In genomic region chr5:105519096-105519975, GRCm38 (mm10) we compare ENCODE assay signal across 8 mouse cellular contexts. TPM values are rescaled to one million over a fixed set of nuclear protein-coding genes. Genes with fewer than 3 reads are reported as not detected.
DNase-seq lines count a peak whose midpoint lies in the region; ATAC-seq and TF ChIP-seq lines count a peak whose summit lies in the region.

Lrrc8c (plus strand) TSS chr5:105519388.

- peak within 1 kb of the TSS; percentile 88 for H3K9ac ChIP-seq in hindbrain, embryonic 11.5 days (ENCODE audit: low read depth, low read length)

- peak within 1 kb of the TSS; percentile 78 for H3K4me3 ChIP-seq in hindbrain, embryonic 11.5 days (ENCODE audit: low read depth, low read length)

- no peaks in the 10 kb centered on the region for H3K27me3 ChIP-seq in Patski
- H3K27me3 ChIP-seq in hindbrain, embryonic 11.5 days (ENCODE audit: control insufficient read depth, insufficient read depth, low read length) = peaks cover 3% of the 10 kb centered on the region; the same call in 1 of the 2 replicates

- H3K36me3 ChIP-seq in hindbrain, embryonic 11.5 days (ENCODE audit: control insufficient read depth, insufficient read depth, low read length) = no peaks in the 10 kb centered on the region

- H3K27ac ChIP-seq in hindbrain, embryonic 11.5 days (ENCODE audit: low read depth, low read length) = peak within 1 kb of the TSS; percentile 65

- DNase-seq in Patski (ENCODE audit: low read depth, low spot score) = no peak
- peak; percentile 71 for DNase-seq in cerebellum, adult 9-11 months
- DNase-seq in frontal cortex, postnatal 10 days (ENCODE audit: low spot score in 2 of 2) = peak; percentile 74 to 89
- peak; percentile 86 for DNase-seq in hindbrain, embryonic 11.5 days (ENCODE audit: low spot score)
- peak; percentile 90 for DNase-seq in layer of hippocampus, postnatal 36 days
- peak; percentile 90 for DNase-seq in lung, postnatal 25 days (ENCODE audit: low spot score)
- DNase-seq in retina, adult 2 months (ENCODE audit: low read depth, low spot score) = peak; percentile 33
- DNase-seq in thymus, postnatal 25 days = peak; percentile 95

- peak; percentile 69 for TF ChIP-seq CTCF in Patski (IDR thresholded peaks at IDR 0.05)

- ATAC-seq in Patski = peak; percentile 96
- ATAC-seq in hindbrain, embryonic 11.5 days (ENCODE audit: low FRiP score) = peak; percentile 93

- H3K9me3 ChIP-seq in hindbrain, embryonic 11.5 days (ENCODE audit: control insufficient read depth, low read length) = no peaks in the 10 kb centered on the region

- POLR2A ChIA-PET in Patski (lab: Charles Lee) = interaction anchor here (0.8 to 1.3 kb wide), 4 partner anchors 14 to 136 kb away, joined by 3 to 4 read pairs (median 3); no protein-coding TSS in a partner anchor

- in situ Hi-C loops in Patski (cut with MboI; ENCODE audit: low pct_unique_long_range_greater_than_20kb) = loop anchor here (5.0 kb wide), 1 partner anchor 133 kb away; no protein-coding TSS in a partner anchor

- peaks cover 2% of the 10 kb centered on the region; the same call in 1 of the 2 replicates for H3K4me1 ChIP-seq in hindbrain, embryonic 11.5 days (replicated peaks; ENCODE audit: control insufficient read depth, insufficient read depth, low read length)

- peak within 1 kb of the TSS; percentile 69 for H3K4me2 ChIP-seq in hindbrain, embryonic 11.5 days (replicated peaks; ENCODE audit: low read depth, low read length)

- CTCF ChIA-PET in Patski (lab: Charles Lee) = interaction anchor here (0.6 to 2.0 kb wide), 11 partner anchors 21 to 350 kb away, joined by 3 to 14 read pairs (median 3); no protein-coding TSS in a partner anchor

- under 1% methylated on average over 76 of the region's 93 CpGs for WGBS in hindbrain, embryonic 11.5 days

RNA-seq across cellular contexts. Expression of gene Lrrc8c, which starts in this region (rescaled TPM):
- 7.5 TPM for polyA plus RNA-seq in Patski (2021)
- polyA plus RNA-seq in hindbrain, embryonic 11.5 days (2014; fragmentation: Nextera tagmentation; extraction: Ambion mirVana) = 13.5 and 15.7 TPM in 2 replicates
- 10 to 100 TPM; 28.9 to 32.6 TPM for total RNA-seq in layer of hippocampus, postnatal 36 days (2021)
